Mouse (Mus musculus) layer of hippocampus, postnatal 36 days (tissue): Measurements from ENCODE around the gene Tmem213. TPM values are rescaled to one million over a fixed set of nuclear protein-coding genes. Genes with fewer than 3 reads are reported as not detected.

ENCODE experiments used
- DNase-seq, 2 experiments: peaks; one replicate each; pipeline ENCODE4 v3.0.0; 2022
- total RNA-seq, 2 experiments: library from RNA; stranded (reverse); gene quantifications; 2 replicates each; pipeline ENCODE4 v1.2.3; 2021

Tmem213 gene
- total RNA-seq, 2 experiments from 2014 or later, result not detected

- DNase-seq, result no peak
Measured at GRCm38 (mm10) chr6:38157925-38158324, 48.9 kb downstream of the Tmem213 start.

GRCm38 (mm10) chr6:38159576-38159975, 50.5 kb downstream of the Tmem213 start:
- DNase-seq, result no peak

- peak; percentile 62 to 83 for DNase-seq
Measured at GRCm38 (mm10) chr6:38160102-38160501, 51.0 kb downstream of the Tmem213 start.

GRCm38 (mm10) chr6:38160556-38160955, 51.5 kb downstream of the Tmem213 start:
- DNase-seq, result no peak

GRCm38 (mm10) chr6:38162825-38163504, 53.9 kb downstream of the Tmem213 start:
- no peak for DNase-seq

GRCm38 (mm10) chr6:38164705-38165104, 55.6 kb downstream of the Tmem213 start:
- no peak for DNase-seq

- DNase-seq, result no peak
Measured at GRCm38 (mm10) chr6:38165385-38165784, 56.3 kb downstream of the Tmem213 start.

Other genes starting within 250 kb of the Tmem213 start
- gene Trim24, start 238.4 kb upstream of the Tmem213 start, total RNA-seq, result 10 to 100 TPM; 36.9 to 39.9 TPM
- under 1 TPM; 0.22 to 0.58 TPM for gene Svopl, start 62.3 kb upstream of the Tmem213 start, total RNA-seq
- gene Atp6v0a4, start 15.3 kb downstream of the Tmem213 start, total RNA-seq, result 1 to 10 TPM; 1.3 to 1.6 TPM
- 10 to 100 TPM; 37.0 to 39.5 TPM for gene D630045J12Rik, start 144.8 kb downstream of the Tmem213 start, total RNA-seq
- gene Zc3hav1l, start 190.0 kb downstream of the Tmem213 start, total RNA-seq, result 1 to 10 TPM; 4.3 to 4.9 TPM
- gene Zc3hav1, start 245.3 kb downstream of the Tmem213 start, total RNA-seq, result 1 to 10 TPM; 2.8 to 3.2 TPM